Mouse (Mus musculus) left cerebral cortex, adult 18-20 months (tissue): ENCODE results near the gene Pakap. TPM values are rescaled to one million over a fixed set of nuclear protein-coding genes. Genes with fewer than 3 reads are reported as not detected.

Experiments
- DNase-seq, 2 experiments: peaks; one replicate each; pipeline ENCODE4 v3.0.0; 2021 to 2022; ENCODE audit warnings: low spot score in 2 of 2, mixed read lengths in 1 of 2
- total RNA-seq, 2 experiments: library from RNA; stranded (reverse); gene quantifications; 2 replicates each; pipeline ENCODE4 v1.2.3; 2021

Pakap gene
- total RNA-seq, 2 experiments from 2014 or later, result 17.2 to 19.1 TPM

- DNase-seq, result no peak
These were observed 2.2 kb downstream of the Pakap start for GRCm38 (mm10) chr4:57570229-57570628.

DNA sequence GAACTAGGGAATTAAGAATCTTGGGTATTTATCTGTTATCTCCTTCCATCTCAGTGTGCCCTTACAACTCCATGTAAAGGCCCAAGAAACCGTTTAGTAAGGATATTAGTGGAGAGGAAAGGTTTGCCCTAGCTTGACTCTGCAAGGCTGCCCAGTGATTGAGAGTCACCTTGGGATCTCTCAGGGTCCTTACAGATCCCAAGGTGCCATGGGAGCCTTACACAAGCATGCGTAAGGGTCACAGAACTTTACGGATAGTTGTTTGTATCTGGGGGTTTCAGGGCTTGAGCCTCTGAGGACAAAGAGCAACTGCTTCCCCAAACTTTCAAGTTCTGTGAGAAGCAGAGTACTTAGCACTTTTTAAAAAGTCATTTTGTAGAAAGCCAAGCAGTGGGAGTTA, 6.2 kb downstream of the Pakap start:
- DNase-seq, result no peak

- no peak for DNase-seq
These were observed 6.7 kb downstream of the Pakap start for GRCm38 (mm10) chr4:57574646-57575045.

- no peak for DNase-seq
These were observed 7.7 kb downstream of the Pakap start for GRCm38 (mm10) chr4:57575686-57576085.

DNA sequence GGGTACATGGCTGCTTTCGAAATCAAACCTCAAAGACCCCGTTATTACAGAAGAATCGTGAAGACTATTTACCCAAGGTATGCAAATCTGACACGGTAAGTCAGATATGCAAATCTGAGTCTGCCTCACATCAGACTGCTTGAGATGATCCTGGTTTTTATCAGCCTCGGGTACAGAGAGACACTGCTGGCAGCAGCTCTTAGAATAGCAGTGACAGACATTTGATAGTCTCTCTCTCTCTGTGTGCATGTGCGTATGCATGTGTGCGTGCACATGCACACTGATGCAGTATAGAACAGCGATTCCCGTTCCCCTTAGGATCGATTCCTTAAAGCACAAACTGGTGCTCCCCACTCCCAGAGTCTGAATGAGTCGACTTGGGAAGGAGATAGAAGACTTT, 8.1 kb downstream of the Pakap start:
- DNase-seq, result no peak

- no peak for DNase-seq
These were observed 11.7 kb downstream of the Pakap start for GRCm38 (mm10) chr4:57579683-57580082.

DNA sequence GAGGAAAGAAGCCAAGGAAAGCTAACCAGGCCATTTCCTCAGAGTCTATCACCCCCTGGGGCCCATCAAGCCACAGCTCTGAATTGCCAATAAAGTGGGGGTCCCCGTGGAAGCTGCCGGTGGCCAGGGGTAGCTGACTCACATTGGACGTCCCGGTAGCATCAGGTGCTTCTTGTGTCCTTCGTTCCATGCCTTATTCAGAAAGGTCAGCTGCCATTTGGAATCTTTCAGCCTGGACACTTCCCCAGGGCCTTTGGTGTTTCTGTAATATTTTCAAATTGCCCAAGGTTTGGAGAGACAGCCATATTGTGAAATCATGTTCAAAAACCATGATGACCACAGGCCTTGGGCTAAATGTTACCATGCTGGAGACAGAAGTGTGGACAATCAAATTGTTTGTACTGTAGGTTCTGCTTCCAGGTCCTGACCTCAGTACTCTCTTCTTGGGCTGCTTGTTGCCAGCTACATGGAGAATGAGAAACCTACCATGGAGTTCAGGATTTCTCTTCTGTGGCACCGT, 17.4 kb downstream of the Pakap start:
- DNase-seq, result no peak

DNA sequence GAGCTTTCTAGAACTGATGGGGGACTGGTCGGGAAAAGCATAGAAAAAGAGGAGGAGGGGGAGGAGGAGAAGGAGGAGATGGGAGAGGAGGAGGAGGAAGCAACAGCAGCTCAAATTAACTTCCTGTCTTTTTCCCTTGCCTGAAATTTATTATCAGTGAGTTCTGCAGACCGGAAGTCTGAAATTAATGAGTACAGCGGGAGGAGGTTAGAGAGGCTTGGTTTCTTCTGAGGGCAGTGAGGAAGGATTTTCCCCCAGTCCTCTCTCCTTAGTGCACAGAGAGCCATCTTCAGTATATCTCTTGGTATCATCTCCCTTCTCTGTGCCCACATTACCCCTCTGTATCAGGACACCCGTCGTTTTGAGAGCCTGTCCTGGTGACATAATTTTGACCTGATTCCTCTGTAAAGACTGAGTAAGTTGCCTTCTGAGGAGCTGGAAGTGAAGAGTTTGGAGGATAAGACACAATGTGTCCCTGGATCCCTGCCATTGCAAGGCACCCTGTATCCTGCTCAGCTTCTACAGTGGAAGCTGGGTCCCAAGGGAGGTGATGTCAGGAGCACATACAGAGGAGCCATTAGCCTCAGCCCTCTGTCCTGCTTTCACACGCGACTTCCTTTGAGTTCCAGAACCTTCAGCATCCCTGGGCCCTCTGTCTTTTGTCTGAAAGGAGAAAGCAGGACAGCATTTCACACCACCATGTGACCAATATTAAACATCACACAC, 19.1 kb downstream of the Pakap start:
- no peak for DNase-seq

- no peak for DNase-seq
These were observed 20.4 kb downstream of the Pakap start for GRCm38 (mm10) chr4:57588356-57588755.

DNA sequence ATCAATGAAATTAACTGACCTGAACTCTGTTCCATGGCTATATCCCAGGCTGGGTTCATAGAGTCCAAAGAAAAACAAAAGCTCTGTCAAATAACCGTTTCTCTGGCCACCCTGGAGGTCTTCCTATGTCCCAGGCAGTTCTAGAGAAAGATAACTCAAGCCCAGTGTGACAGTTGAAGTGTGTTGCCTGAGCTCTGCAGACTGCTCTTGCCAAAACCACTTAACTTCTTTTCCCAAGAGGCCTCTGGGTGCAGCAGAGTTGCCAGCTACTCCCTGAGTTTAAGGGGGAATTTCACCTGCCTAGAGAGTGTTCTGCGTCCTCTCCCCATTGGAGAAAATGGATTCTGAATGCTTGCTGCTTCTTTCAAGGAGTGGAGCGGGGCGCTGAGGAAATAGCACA, 24.8 kb downstream of the Pakap start:
- no peak for DNase-seq

- DNase-seq, result no peak
These were observed 32.0 kb downstream of the Pakap start for GRCm38 (mm10) chr4:57599946-57600345.

GRCm38 (mm10) chr4:57600685-57601457, 32.9 kb downstream of the Pakap start:
- no peak for DNase-seq

DNA sequence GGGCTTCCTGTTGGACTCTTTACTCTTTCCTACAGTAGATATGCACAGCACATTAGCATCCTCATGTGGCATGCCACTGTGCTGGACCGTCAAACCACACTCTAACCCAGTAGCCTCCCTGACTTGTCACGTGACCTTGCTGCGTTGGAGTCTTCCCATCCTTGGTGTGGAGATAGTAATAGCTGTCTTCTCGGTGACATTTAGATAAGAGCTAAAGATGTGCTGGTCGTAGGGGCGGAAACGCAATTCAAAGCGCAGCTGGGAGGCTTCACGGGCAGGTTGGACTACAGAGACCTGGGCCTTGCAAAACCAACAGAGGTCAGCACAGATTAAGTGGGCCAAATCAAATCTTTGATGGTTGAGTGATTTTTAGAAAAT, 33.5 kb downstream of the Pakap start:
- DNase-seq, result no peak

DNA sequence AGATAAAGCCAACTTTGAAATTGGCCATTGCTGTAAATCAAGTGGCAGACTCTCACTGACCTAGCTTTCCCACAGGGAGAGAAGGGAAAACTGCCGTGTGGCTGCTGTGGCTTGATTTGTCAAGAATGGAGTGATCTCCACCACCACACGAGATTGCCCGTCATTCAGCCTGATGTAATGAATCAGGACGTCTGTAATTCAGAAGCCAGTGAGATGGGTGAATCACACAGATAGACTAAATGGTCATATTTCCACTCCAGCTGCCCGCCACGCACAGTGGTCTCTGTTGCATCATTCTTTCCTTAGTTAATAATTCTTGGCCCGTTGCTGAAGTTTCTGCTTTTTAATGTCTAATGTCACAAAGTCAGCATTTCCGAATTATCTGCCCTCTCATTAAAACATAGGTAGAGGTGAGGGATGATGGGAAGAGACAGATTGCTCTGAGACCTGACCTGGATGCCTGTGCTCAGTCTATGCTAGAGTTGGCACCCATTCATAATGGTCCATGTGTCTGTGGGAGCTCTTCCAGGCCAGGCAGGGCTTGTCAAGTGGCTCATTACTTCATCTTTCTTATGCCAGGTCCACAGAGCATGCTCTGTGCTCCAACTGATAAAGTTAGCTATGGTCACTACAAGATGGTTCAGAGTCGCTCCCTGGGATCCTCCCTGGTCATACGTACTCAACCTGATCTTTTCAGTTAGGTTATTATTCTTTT, 34.1 kb downstream of the Pakap start:
- no peak for DNase-seq

GRCm38 (mm10) chr4:57606258-57606657, 38.3 kb downstream of the Pakap start:
- DNase-seq, result no peak

- peak; percentile 90 to 98 for DNase-seq
These were observed 39.4 kb downstream of the Pakap start for GRCm38 (mm10) chr4:57607247-57607942.

GRCm38 (mm10) chr4:57611303-57612077, 43.5 kb downstream of the Pakap start:
- no peak for DNase-seq

DNA sequence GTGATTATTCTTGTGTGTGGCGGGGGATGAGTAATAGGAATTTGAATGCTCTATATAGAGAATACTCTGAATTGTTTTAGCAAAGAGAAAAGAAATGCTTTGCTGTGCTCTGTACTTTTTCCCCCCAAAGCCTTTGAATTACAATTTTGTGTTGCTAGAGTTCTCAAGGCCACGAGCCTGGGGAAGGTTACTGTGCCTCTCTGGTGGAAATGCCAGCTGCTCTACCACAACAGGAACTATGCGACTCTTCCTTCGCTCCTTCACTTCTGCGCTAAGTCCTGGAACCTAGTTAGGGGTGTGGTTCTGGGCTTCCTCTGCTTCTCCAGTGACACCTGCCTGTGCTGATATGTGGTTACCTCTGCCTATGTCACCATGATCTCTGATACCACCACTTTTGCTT, 44.7 kb downstream of the Pakap start:
- DNase-seq, result no peak

GRCm38 (mm10) chr4:57614686-57615085, 46.7 kb downstream of the Pakap start:
- no peak for DNase-seq

- no peak for DNase-seq
These were observed 50.8 kb downstream of the Pakap start for GRCm38 (mm10) chr4:57618743-57619142.
